Mouse (Mus musculus) duodenum, adult 2 months (tissue): ENCODE data around the gene Fermt3. TPM values are rescaled to one million over a fixed set of nuclear protein-coding genes. Genes with fewer than 3 reads are reported as not detected.

ENCODE experiments used
- polyA plus RNA-seq: library from polyadenylated mRNA; depleted of rRNA; stranded (reverse); fragments of >200 nt; gene quantifications from 2 replicates; pipeline ENCODE4 v1.2.3, GENCODE M21; 2012; ENCODE audit warnings: low replicate concordance; rRNA removed

Fermt3 gene
- polyA plus RNA-seq = 8.8 and 17.2 TPM in 2 replicates

DNA sequence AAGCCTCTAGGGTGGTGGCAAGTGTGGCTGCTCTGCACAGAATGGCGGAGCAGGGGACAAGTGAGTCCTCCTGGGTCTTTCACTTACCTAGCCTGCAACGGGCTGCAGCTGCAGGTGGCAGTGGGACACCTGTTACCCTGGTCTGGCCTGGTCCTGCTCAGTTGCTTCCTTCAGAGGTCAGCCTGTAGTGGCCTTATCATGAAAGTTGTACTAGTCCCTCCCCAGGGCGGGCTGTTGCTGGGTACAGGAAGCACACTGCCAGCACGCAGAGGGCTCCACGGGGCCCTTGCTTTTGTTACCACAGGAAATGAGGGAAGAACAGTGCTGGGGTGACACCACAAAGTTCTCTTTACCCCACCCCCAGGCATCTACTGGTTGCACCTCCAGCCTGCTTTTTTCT lies at the start of gene Fermt3:
Fermt3 (minus strand) TSS at position 279 of the 400 bp plus-strand sequence.

DNA sequence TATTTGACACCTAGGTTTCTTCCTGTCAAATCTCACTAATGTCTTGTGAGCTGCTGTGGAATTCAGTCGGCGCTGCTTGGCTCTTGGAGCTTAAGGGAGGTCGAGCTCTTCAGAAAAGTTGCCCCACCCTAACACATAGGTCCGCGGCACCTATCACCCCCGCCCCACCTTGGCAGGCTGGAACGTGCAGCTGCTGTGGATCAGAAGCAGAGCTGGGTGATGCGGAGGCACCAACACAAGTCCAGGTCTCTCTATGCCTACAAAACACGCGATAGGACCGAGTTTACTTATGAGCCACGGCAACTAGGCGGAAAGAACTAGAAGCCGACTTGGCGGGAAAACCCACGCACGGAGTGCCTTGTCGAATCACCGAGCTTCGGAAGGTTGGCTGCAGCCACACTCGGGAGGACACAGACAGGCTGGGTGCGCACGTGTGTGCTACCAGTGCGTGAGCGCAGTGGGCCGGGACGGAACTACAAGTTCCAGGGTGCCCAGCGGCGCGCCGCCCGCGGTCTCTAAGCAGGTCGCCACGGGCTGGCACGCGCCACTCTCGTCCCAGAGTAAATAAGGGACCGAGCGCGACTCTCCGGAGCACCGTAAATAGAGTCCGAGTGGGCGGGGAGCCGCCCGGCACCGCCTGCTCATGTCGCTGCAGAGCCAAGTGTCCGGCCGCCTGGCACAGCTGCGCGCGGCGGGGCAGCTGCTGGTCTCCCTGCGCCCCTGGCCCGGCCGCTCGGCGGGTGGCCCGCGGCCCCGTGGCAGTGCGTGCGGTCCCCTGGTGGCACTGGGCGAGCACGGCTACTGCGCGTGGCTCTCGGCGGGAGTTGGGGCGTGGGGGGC lies 37.2 kb upstream of the Fermt3 start, which contains the start of gene Macrod1:
Macrod1 (plus strand) TSS at position 563 of the 840 bp plus-strand sequence.

DNA sequence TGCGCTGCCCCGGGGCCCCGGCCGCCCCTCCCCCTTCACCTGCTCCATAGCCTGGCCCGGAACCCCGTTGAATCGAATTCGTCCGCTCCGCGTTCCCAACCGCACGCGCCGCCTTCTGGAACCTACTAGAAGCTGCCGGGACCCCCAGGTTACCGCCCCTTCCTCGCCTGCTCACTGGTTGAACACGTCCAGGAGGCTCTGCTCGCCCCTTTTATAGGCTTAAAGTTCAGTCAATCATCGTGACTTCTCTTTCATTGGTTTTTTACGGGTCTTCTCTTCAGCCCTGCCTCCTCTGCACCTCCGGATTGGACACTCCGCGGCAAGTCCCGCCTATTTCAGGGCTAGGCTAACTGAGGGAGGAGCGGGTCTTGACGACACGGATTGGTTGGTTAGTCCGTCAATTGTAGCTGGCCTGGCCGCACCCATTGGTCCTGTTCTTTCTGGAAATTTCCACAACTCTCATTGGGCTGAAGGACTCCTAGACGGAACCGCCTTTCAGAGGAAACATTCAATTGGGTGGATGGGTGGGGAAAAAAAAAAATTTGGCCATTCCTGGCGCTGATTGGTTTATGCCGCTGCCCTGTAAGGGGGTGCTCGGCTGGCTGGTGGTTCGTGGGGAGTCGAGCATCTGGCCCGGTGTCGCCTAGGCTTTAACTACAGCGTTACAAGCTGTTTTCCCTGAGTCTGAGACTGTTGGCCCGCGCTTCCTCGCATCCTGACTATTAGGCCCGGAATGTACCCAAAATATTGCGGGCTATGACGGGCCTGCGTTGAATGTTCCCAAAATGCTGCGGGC lies 20.8 kb upstream of the Fermt3 start, which contains the start of gene Stip1:
Stip1 (minus strand) TSS at position 127 of the 796 bp plus-strand sequence.

DNA sequence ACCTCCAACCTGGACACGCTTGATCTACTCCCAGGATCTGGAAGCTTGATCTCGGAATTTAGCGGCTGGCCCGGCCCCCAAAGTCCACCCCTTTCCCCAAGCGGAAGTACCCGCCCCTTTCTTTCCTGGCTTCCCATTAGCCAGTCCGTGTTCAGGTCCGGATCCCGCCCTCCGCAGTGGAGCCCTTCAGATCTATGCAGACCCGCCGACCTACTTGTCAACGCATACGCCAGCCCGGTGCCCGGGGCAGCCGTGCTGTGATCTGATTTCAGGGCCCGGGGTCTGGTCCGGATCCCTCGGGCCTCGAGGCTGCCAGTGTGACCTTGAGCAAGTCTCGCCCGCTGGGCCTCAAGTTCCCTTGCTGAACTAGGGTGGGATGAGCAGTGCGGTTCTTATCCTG lies 23.3 kb downstream of the Fermt3 start, which contains the start of the genes Nudt22 and Trpt1:
Nudt22 (minus strand) TSS at position 112 of the 400 bp plus-strand sequence.
Trpt1 (plus strand) TSS at position 126 of the 400 bp plus-strand sequence.

DNA sequence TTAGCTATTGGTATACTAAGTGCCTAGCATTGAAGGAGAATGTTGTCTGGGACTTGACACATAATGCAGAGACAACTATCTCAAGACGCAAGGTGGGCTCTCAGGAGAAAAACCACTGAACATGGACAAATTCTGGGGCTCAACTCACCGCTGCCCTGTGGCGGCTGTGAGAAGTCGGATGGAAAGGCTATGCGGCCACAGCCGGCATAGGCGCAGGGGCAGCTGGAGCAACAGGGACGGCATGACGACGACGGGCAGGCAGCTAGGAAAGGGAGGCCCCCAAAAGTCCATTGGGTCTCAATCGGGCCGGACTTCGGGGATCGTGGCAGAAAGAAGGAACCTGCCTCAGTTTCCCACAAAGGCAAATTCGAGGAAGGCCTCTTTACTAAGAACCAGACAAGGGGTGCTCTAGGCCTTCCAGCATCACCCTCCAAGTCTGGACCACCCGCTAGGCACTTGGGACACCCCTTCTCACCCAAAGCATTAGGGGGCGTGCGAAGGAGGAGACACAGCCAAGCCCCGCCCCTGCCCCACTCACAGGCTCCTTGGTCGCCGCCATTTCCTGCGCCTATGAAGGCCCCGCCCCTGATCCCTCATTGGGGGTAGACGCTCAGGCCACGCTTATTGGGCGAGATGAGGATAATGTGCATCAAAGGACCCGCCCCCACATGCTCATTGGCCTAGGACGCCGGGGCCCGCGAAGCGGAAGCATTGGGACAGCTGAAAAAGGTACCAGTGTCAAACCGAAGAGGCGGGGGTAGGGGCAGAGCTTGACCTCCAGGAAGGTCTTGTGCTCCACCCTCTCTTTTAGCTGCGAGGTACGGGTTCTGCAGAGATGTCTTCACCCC lies 27.0 kb downstream of the Fermt3 start, which contains the start of gene Dnajc4:
Dnajc4 (minus strand) TSS at position 562 of the 848 bp plus-strand sequence.

DNA sequence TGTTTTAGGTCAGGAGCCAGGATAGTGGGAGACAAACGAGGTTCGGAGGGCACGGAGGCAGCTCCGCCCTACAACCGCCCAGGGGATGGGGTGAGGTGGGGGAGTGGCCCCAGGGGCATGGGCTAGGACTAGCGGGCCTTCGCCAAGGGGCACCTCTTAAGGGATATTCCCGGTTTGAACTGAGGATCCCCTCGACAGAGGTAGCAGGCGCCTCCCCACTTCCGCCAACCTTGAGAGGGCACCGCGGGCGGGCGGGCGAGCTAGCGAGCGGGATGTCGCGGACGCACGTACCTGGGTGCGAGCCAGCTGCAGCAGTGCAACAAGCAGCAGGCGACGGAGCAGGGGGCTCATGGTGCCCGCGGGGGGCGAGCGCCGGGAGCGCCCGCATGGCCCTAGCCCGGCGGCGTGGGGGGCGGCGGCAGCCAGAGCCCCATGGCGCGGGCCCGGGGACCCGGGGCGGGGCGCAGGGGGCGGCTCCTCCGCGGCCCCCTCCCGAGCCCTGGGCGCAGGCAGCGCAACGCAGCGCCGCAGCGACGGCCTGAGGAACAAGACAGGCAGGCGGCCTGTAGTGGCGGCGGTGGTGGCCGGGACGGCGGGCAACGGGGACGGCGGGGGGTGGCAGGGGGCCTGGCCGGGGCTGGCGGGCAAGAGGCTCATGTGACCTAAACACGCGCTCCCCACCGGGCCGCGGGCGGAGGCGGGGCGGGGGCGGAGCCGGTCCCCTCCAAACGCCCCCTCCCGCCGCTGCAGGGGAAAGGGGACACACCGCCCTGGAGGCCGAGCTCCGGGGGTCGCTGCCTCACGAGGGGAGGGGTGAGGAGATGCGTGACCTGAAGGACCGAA lies 32.0 kb downstream of the Fermt3 start, which contains the start of gene Vegfb:
Vegfb (minus strand) TSS at position 591 of the 843 bp plus-strand sequence.

DNA sequence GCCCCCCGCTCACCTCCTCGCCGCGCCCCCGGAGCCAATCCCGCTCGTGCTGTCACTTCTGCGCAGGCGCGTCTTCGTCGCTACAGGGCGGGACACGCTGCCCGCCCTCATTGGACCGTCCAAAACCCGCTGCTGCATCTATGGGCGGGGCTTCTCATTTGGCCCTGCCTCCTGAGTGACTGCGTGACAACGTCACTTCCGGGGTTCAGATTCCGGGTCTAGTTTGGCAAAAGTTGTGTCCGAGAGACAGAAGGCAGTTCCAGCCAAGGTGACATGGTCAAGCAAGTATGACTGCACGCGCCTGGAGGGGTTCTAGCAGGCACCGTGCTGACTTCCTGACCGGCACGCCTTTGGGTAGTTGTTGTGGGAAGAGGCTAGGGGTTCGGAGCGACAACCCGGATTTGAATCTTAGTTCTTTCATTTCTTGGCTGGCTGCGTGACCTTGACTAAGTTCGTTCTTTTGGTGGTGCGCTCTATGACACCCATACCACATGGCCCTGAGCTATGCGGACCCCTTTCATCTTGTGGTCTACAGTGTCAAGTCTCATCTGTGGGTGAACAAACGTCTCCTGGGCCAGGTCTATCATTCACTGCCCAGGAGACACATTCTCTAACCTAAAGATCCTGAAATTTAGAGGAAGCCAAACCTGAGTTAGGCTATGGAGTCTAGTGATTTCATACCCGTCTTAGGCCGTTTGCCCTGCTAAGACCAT lies 38.7 kb downstream of the Fermt3 start, which contains the start of gene Fkbp2:
Fkbp2 (minus strand) TSS at position 121 of the 713 bp plus-strand sequence.

DNA sequence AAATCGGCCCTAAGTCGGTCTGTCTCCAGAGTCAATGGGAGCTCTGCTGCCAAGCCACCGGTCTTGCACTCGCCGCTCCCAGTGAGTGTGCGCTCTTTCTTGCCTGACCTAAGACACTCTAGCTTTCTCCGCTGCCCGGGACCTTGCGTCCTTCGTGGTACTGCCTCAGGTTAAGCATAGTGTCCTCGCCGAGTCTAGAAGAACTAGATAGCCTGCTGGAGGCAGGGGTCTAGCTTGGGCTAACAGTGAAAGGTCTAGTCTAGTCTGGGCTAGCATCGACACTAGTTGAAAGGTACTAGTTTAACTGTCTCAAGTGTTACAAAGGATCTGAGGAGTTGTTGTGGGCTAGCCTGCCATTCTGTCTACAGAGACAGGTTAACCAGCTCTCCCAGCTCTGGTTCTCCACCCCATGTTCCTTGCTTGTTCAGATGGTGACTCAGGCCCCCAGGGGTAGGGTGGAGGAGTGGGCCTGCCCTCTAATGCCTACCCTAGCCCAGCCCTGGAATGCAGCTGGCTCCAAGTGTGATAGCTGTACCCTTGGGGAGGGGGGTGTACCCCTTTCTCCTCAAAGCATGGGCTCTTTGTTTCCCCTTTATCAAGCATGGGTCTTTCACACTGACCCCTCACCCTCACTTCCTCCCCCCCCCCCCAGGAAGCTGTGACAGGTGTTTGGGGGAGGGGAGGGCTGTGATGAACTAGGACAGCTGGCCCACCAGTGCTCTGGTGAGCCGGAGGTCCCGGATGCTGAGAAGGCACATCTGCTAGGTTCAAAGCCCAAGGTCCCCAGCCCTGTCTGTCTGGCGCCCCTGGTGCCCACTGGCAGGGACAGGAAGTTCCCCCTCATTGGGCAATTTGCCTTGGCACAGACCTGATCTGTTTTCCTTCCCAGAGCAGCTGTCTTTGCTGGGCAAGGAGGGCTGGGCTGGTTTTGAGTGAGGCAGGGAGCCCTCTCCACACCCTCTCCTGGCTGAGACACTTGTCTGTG lies 43.4 kb downstream of the Fermt3 start, which contains the start of gene Plcb3:
Plcb3 (minus strand) TSS at position 934 of the 985 bp plus-strand sequence.

DNA sequence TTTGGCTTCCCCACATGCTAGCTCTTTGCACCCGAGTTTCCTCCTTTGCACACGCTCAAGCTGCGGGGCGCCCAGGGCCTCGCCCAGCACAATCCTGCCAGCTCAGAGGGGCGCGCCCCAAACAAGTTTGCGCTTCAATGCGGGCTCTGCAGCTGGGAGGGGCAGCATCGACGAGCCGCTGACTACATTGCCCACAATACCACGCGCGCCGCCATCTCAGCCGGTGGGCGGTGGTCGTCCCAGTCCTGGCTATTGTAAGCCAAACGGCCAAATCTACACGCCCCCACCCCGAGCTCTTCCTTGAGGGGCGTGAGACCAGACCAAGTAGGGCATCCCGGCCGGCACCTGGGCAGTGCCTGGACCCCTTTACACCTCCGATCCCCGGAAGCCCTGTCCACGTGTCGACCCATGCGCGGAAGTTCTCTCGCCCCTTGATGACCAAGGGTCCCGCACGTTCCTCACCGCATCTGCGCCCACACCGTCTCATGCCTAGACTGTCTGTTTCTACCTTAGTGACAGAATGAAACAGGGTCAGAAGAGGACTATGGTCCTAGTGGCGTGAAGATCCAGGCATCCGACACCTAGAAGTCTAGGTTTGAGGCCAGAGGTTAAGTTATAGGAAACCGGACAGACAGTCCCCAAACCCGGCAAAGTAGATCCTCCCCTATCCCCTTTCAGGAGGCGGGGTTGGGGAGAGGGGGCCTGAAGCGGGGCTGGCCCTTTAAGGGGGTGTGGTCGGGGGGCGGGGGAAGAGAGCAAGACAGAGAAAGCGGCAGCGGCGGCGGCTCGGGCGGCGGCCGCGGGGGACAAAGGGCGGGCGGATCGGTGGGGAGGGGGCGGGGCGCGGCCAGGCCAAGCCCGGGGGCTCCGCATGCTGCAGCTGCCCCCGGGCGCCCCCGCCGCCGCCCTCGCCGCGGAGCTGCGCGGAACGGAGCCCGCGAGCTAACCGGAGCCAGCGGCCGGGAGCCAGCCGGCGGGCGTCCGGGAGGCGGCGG lies 44.8 kb downstream of the Fermt3 start, which contains the start of gene Ppp1r14b:
Ppp1r14b (plus strand) TSS at position 758 of the 995 bp plus-strand sequence.

Other genes with a start within 250 kb of the Fermt3 start
- 40.3 and 55.5 TPM in 2 replicates for gene Rps6ka4, start 178.8 kb downstream of the Fermt3 start, polyA plus RNA-seq
- 28.0 and 29.4 TPM in 2 replicates for gene Ccdc88b, start 161.3 kb downstream of the Fermt3 start, polyA plus RNA-seq
- gene Trmt112, start 109.8 kb downstream of the Fermt3 start, polyA plus RNA-seq = 47.0 and 71.7 TPM in 2 replicates
- 173 and 198 TPM in 2 replicates for gene Prdx5, start 109.4 kb downstream of the Fermt3 start, polyA plus RNA-seq
- 295 and 547 TPM in 2 replicates for gene Esrra, start 97.7 kb downstream of the Fermt3 start, polyA plus RNA-seq
- not detected in 2 replicates for gene Catsperz, start 94.1 kb downstream of the Fermt3 start, polyA plus RNA-seq
- gene Kcnk4, start 85.0 kb downstream of the Fermt3 start, polyA plus RNA-seq = not detected in 2 replicates
- 87.2 and 152 TPM in 2 replicates for gene Bad, start 77.6 kb downstream of the Fermt3 start, polyA plus RNA-seq
- 116 and 165 TPM in 2 replicates for gene Gpr137, start 77.0 kb downstream of the Fermt3 start, polyA plus RNA-seq
- gene Ppp1r14b, start 44.5 kb downstream of the Fermt3 start, polyA plus RNA-seq = 114 and 131 TPM in 2 replicates
- 470 and 523 TPM in 2 replicates for gene Plcb3, start 43.0 kb downstream of the Fermt3 start, polyA plus RNA-seq
- 26.0 and 27.9 TPM in 2 replicates for gene Fkbp2, start 39.0 kb downstream of the Fermt3 start, polyA plus RNA-seq
- 28.2 and 41.3 TPM in 2 replicates for gene Vegfb, start 31.8 kb downstream of the Fermt3 start, polyA plus RNA-seq
- gene Dnajc4, start 26.9 kb downstream of the Fermt3 start, polyA plus RNA-seq = 35.7 and 47.7 TPM in 2 replicates
- 44.2 and 67.5 TPM in 2 replicates for gene Nudt22, start 23.4 kb downstream of the Fermt3 start, polyA plus RNA-seq
- gene Trpt1, start 23.3 kb downstream of the Fermt3 start, polyA plus RNA-seq = 8.4 and 10.9 TPM in 2 replicates
- gene Stip1, start 20.5 kb upstream of the Fermt3 start, polyA plus RNA-seq = 15.1 and 19.1 TPM in 2 replicates
- gene Macrod1, start 37.3 kb upstream of the Fermt3 start, polyA plus RNA-seq = 39.6 and 55.8 TPM in 2 replicates
- 0.05 and 0.15 TPM in 2 replicates for gene Flrt1, start 86.3 kb upstream of the Fermt3 start, polyA plus RNA-seq
- gene Otub1, start 186.8 kb upstream of the Fermt3 start, polyA plus RNA-seq = 83.6 and 128 TPM in 2 replicates
- 3,491 and 5,701 TPM in 2 replicates for gene Cox8a, start 198.1 kb upstream of the Fermt3 start, polyA plus RNA-seq
- 11.7 and 14.2 TPM in 2 replicates for gene Naa40, start 221.7 kb upstream of the Fermt3 start, polyA plus RNA-seq
- 1.5 and 3.3 TPM in 2 replicates for gene Rcor2, start 247.9 kb upstream of the Fermt3 start, polyA plus RNA-seq